Comparison of ENCODE assay signal across 17 mouse cellular contexts in the genomic region with DNA sequence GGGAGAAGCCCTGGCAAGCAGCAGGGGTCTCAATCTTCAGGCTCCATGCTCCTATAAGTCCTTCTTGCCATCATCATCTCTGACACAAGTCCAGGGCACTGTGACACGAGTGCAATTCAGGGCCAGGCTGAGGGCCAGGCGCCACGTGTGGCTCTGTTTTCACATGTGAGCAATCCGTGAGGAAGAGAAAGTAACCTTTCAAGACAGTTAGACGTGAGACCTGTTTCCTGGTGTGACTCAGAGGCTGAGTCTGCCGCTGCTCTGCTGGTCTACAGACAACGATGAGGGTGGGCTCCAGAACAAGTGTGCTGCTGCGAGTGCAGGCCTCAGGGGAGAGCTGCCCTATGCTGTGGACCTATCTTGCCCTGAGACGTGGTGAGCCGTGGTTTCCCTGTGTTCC. TPM values are rescaled to one million over a fixed set of nuclear protein-coding genes. Genes with fewer than 3 reads are reported as not detected.
A peak's percentile ranks its signal among the peaks of the same experiment; 100 is the strongest.
DNase-seq lines count a peak whose midpoint lies in the region; ATAC-seq and TF ChIP-seq lines count a peak whose summit lies in the region.
"Had no signal": no experiment of that assay in that cellular context is flagged by ENCODE, and none has a peak within 500 bp of the region (broad histone marks: within the 10 kb centered on the region; RNA-seq: fewer than 3 reads in every experiment).

No protein-coding gene starts in this region.

- WGBS in hindbrain, embryonic 10.5 days = 83% methylated on average over 10 of the region's 10 CpGs
- 88% methylated on average over 10 of the region's 10 CpGs for WGBS in hindbrain, embryonic 11.5 days
- 74% methylated on average over 10 of the region's 10 CpGs for WGBS in thymus, adult 2 months

- H3K9me3 ChIP-seq in hindbrain, embryonic 10.5 days = no peaks in the 10 kb centered on the region
- H3K9me3 ChIP-seq in hindbrain, embryonic 11.5 days (ENCODE audit: control insufficient read depth, low read length) = no peaks in the 10 kb centered on the region
- H3K9me3 ChIP-seq: forebrain, embryonic 13.5 days; hindbrain, embryonic 13.5 days; neural tube, embryonic 13.5 days had no signal

- peaks cover 25% of the 10 kb centered on the region; the same call in 1 of the 2 replicates for H3K36me3 ChIP-seq in hindbrain, embryonic 10.5 days
- no peaks in the 10 kb centered on the region for H3K36me3 ChIP-seq in hindbrain, embryonic 11.5 days (ENCODE audit: control insufficient read depth, insufficient read depth, low read length)
- H3K36me3 ChIP-seq in thymus, adult 2 months (ENCODE audit: control insufficient read depth, insufficient read depth, low read length) = no peaks in the 10 kb centered on the region; the same call in 1 of the 2 replicates

- no peak overlapping the region for H3K4me3 ChIP-seq in hindbrain, embryonic 10.5 days
- no peak overlapping the region for H3K4me3 ChIP-seq in hindbrain, embryonic 11.5 days (ENCODE audit: low read depth, low read length)
- no peak overlapping the region for H3K4me3 ChIP-seq in thymus, adult 2 months (ENCODE audit: control insufficient read depth, insufficient read depth, low read length)
- H3K4me3 ChIP-seq: forebrain, embryonic 13.5 days; hindbrain, embryonic 13.5 days; neural tube, embryonic 13.5 days had no signal

- TF ChIP-seq CTCF in thymus, adult 2 months (IDR thresholded peaks at IDR 0.05; ENCODE audit: borderline replicate concordance, control insufficient read depth, extremely low read depth, insufficient read depth, low read length, poor library complexity) = no peak

- 0 out of 2 replicates have a peak overlapping the region, but pooled peaks have one; percentile 10 for H3K27ac ChIP-seq in hindbrain, embryonic 10.5 days
- H3K27ac ChIP-seq in hindbrain, embryonic 11.5 days (ENCODE audit: low read depth, low read length) = no peak overlapping the region
- no peak overlapping the region for H3K27ac ChIP-seq in thymus, adult 2 months (ENCODE audit: control insufficient read depth, insufficient read depth, low read length)
- H3K27ac ChIP-seq: forebrain, embryonic 13.5 days; hindbrain, embryonic 13.5 days; neural tube, embryonic 13.5 days had no signal

- ATAC-seq in hindbrain, embryonic 11.5 days (ENCODE audit: low FRiP score) = no peak
- peak; percentile 33 for ATAC-seq in CD4-positive, CD25-positive, alpha-beta regulatory T cell, adult 4 months
- peak; percentile 61 for ATAC-seq in monocyte, adult 5-6 weeks (replicated peaks; ENCODE audit: insufficient number of reproducible peaks, low FRiP score, low TSS enrichment, poor library complexity, severe bottlenecking)
- ATAC-seq: forebrain, embryonic 13.5 days; Patski had no signal

- DNase-seq in hindbrain, embryonic 10.5 days (ENCODE audit: low spot score) = no peak
- no peak for DNase-seq in hindbrain, embryonic 11.5 days (ENCODE audit: low spot score)
- DNase-seq in induced T-regulatory cell, adult 2 months (ENCODE audit: low read depth) = peak; percentile 44
- DNase-seq in frontal cortex, postnatal 14 days (ENCODE audit: low spot score in 2 of 2) = no peak
- no peak for DNase-seq in thymus, adult 2 months
- DNase-seq in kidney, adult 11 months = no peak
- DNase-seq: kidney, adult 2 months; kidney, postnatal 36 days; lung, adult 18-20 months; lung, postnatal 4 days; midbrain, embryonic 14.5 days had no signal

- peaks cover 36% of the 10 kb centered on the region for H3K4me1 ChIP-seq in hindbrain, embryonic 10.5 days (replicated peaks)
- peaks cover 3% of the 10 kb centered on the region for H3K4me1 ChIP-seq in hindbrain, embryonic 11.5 days (replicated peaks; ENCODE audit: control insufficient read depth, insufficient read depth, low read length)
- H3K4me1 ChIP-seq in thymus, adult 2 months (replicated peaks; ENCODE audit: control insufficient read depth, insufficient read depth, low read length) = no peaks in the 10 kb centered on the region

- no peak for TF ChIP-seq POLR2A in thymus, adult 2 months (IDR thresholded peaks at IDR 0.05; ENCODE audit: control insufficient read depth, extremely low read depth, insufficient read depth, low read length, poor library complexity)

- H3K4me2 ChIP-seq in hindbrain, embryonic 11.5 days (replicated peaks; ENCODE audit: low read depth, low read length) = no peak overlapping the region
- H3K4me2 ChIP-seq: forebrain, embryonic 13.5 days; hindbrain, embryonic 13.5 days; neural tube, embryonic 13.5 days had no signal

- H3K9ac ChIP-seq in hindbrain, embryonic 11.5 days (ENCODE audit: low read depth, low read length) = no peak overlapping the region
- H3K9ac ChIP-seq: forebrain, embryonic 13.5 days; hindbrain, embryonic 13.5 days; neural tube, embryonic 13.5 days had no signal

- H3K27me3 ChIP-seq in hindbrain, embryonic 10.5 days (ENCODE audit: insufficient read depth, poor library complexity, severe bottlenecking) = no peaks in the 10 kb centered on the region
- H3K27me3 ChIP-seq in hindbrain, embryonic 11.5 days (ENCODE audit: control insufficient read depth, insufficient read depth, low read length) = no peaks in the 10 kb centered on the region
- no peaks in the 10 kb centered on the region for H3K27me3 ChIP-seq in thymus, adult 2 months (ENCODE audit: control insufficient read depth, insufficient read depth, low read length)
- H3K27me3 ChIP-seq: forebrain, embryonic 13.5 days; hindbrain, embryonic 13.5 days; neural tube, embryonic 13.5 days; Patski had no signal

RNA-seq across cellular contexts. Expression of gene Garnl3, which starts 41.7 kb away (rescaled TPM):
- 9.6 and 14.5 TPM in 2 replicates for polyA plus RNA-seq in hindbrain, embryonic 10.5 days (2016; fragmentation: Nextera tagmentation; extraction: Ambion mirVana)
- polyA plus RNA-seq in hindbrain, embryonic 11.5 days (2014; fragmentation: Nextera tagmentation; extraction: Ambion mirVana) = 14.3 and 18.5 TPM in 2 replicates
- under 1 TPM in 1 of 2 experiments, not detected in 1; 0.30 TPM for polyA plus RNA-seq in CD4-positive, CD25-positive, alpha-beta regulatory T cell, adult 4 months (2017; shearing (Covaris generic))
- total RNA-seq in monocyte, adult 5-6 weeks (2017) = 1.6 to 2.6 TPM in 2 of 3 replicates, not detected in the other
- polyA plus RNA-seq in thymus, adult 2 months (2012; rRNA removed) = 0.96 and 1.2 TPM in 2 replicates

RNA-seq across cellular contexts. Expression of gene Angptl2, which starts 42.7 kb away (rescaled TPM):
- polyA plus RNA-seq in hindbrain, embryonic 10.5 days (2016; fragmentation: Nextera tagmentation; extraction: Ambion mirVana) = 26.0 and 26.7 TPM in 2 replicates
- polyA plus RNA-seq in hindbrain, embryonic 11.5 days (2014; fragmentation: Nextera tagmentation; extraction: Ambion mirVana) = 19.9 and 21.3 TPM in 2 replicates
- polyA plus RNA-seq in CD4-positive, CD25-positive, alpha-beta regulatory T cell, adult 4 months (2017; shearing (Covaris generic)) = 10 to 100 TPM in 1 of 2 experiments, 1 to 10 TPM in 1; 7.6 to 16.5 TPM
- 1.9 to 5.8 TPM (median 2.8 TPM) in 3 replicates for total RNA-seq in monocyte, adult 5-6 weeks (2017)
- 61.1 and 64.5 TPM in 2 replicates for polyA plus RNA-seq in thymus, adult 2 months (2012; rRNA removed)
